Mouse (Mus musculus) T-cell, adult 66 days (primary cell): ENCODE measurements around the gene Gripap1. TPM values are rescaled to one million over a fixed set of nuclear protein-coding genes. Genes with fewer than 3 reads are reported as not detected.

Experiments used
- total RNA-seq, 2 experiments: library from RNA; stranded (reverse); gene quantifications; 3 replicates in 1 of 2; 4 replicates in 1 of 2; pipeline ENCODE4 v1.2.4; 2023

The Gripap1 gene
- 100 to 1,000 TPM; 164 to 170 TPM for total RNA-seq

GRCm38 (mm10) chrX:7789542-7790136, at the start of gene Gripap1:
TSS of gene Gripap1 (plus strand) at chrX:7789765.

GRCm38 (mm10) chrX:7750432-7751116, 39.0 kb upstream of the Gripap1 start, which contains the start of gene Ccdc120:
TSS of gene Ccdc120 (minus strand) at chrX:7750905.

GRCm38 (mm10) chrX:7762137-7762920, 27.2 kb upstream of the Gripap1 start, which contains the start of gene Tfe3:
TSS of gene Tfe3 (plus strand) at chrX:7762560.

GRCm38 (mm10) chrX:7821865-7822779, 32.6 kb downstream of the Gripap1 start, which contains the start of gene Kcnd1:
TSS of gene Kcnd1 (plus strand) at chrX:7822289.

GRCm38 (mm10) chrX:7841163-7842162, 51.9 kb downstream of the Gripap1 start, which contains the start of gene Otud5:
TSS of gene Otud5 (plus strand) at chrX:7841364.

Other genes with a start within 250 kb of the Gripap1 start
- 10 to 100 TPM; 24.9 to 29.5 TPM for gene Foxp3, start 216.1 kb upstream of the Gripap1 start, total RNA-seq
- 10 to 100 TPM; 13.8 to 19.6 TPM for gene Ppp1r3f, start 215.5 kb upstream of the Gripap1 start, total RNA-seq
- gene Ccdc22, start 184.2 kb upstream of the Gripap1 start, total RNA-seq, result 10 to 100 TPM; 23.3 to 32.6 TPM
- under 1 TPM in 1 of 2 experiments, not detected in 1; 0.30 TPM for gene Cacna1f, start 182.7 kb upstream of the Gripap1 start, total RNA-seq
- 1 to 10 TPM; 1.2 to 1.3 TPM for gene Syp, start 151.3 kb upstream of the Gripap1 start, total RNA-seq
- gene Prickle3, start 132.5 kb upstream of the Gripap1 start, total RNA-seq, result 10 to 100 TPM; 29.7 to 31.5 TPM
- gene Plp2, start 118.4 kb upstream of the Gripap1 start, total RNA-seq, result 10 to 100 TPM; 40.6 to 42.5 TPM
- gene Magix, start 108.5 kb upstream of the Gripap1 start, total RNA-seq, result not detected
- gene Gpkow, start 92.6 kb upstream of the Gripap1 start, total RNA-seq, result 10 to 100 TPM; 46.6 to 47.9 TPM
- gene Wdr45, start 75.4 kb upstream of the Gripap1 start, total RNA-seq, result 100 to 1,000 TPM in 1 of 2 experiments, 10 to 100 TPM in 1; 96.7 to 116 TPM
- gene Gm45208, start 67.5 kb upstream of the Gripap1 start, total RNA-seq, result not detected
- 10 to 100 TPM; 18.8 to 20.1 TPM for gene Praf2, start 61.3 kb upstream of the Gripap1 start, total RNA-seq
- gene Ccdc120, start 38.9 kb upstream of the Gripap1 start, total RNA-seq, result not detected
- 10 to 100 TPM; 20.3 to 30.5 TPM for gene Tfe3, start 27.2 kb upstream of the Gripap1 start, total RNA-seq
- gene Kcnd1, start 32.5 kb downstream of the Gripap1 start, total RNA-seq, result 1 to 10 TPM; 1.4 to 2.0 TPM
- gene Otud5, start 51.6 kb downstream of the Gripap1 start, total RNA-seq, result 100 to 1,000 TPM; 176 to 193 TPM
- gene Pim2, start 88.5 kb downstream of the Gripap1 start, total RNA-seq, result 100 to 1,000 TPM in 1 of 2 experiments, 10 to 100 TPM in 1; 97.4 to 107 TPM
- gene Slc35a2, start 94.3 kb downstream of the Gripap1 start, total RNA-seq, result 10 to 100 TPM; 28.5 to 36.5 TPM
- 10 to 100 TPM; 71.1 to 77.5 TPM for gene Pqbp1, start 109.5 kb downstream of the Gripap1 start, total RNA-seq
- gene Timm17b, start 109.6 kb downstream of the Gripap1 start, total RNA-seq, result 10 to 100 TPM; 38.6 to 42.4 TPM
- gene Gm10491, start 118.1 kb downstream of the Gripap1 start, total RNA-seq, result not detected
- gene Gm10490, start 119.8 kb downstream of the Gripap1 start, total RNA-seq, result not detected
- gene Pcsk1n, start 130.1 kb downstream of the Gripap1 start, total RNA-seq, result not detected
- gene Eras, start 138.8 kb downstream of the Gripap1 start, total RNA-seq, result not detected
- 10 to 100 TPM; 12.3 to 13.2 TPM for gene Hdac6, start 158.1 kb downstream of the Gripap1 start, total RNA-seq
- 1 to 10 TPM; 3.8 to 6.8 TPM for gene Gata1, start 188.3 kb downstream of the Gripap1 start, total RNA-seq
- under 1 TPM in 1 of 2 experiments, not detected in 1; 0.90 TPM for gene Glod5, start 228.7 kb downstream of the Gripap1 start, total RNA-seq